Mouse (Mus musculus) liver, postnatal 0 days (tissue): Measurements from ENCODE around the gene Slc35f2.

Experiments
- CTCF ChIP-seq: sonication (generic); IDR thresholded peaks from 2 replicates; pipeline ENCODE4 v1.5.1; 2016; ENCODE audit warnings: antibody characterized with exemption, low read depth
- EP300 ChIP-seq: IDR thresholded peaks from 2 replicates; pipeline ENCODE4 v1.6.1; 2016; ENCODE audit warnings: antibody characterized with exemption, low read depth, mild to moderate bottlenecking

- TF ChIP-seq CTCF (no peak), EP300 (no peak)
Observed at GRCm38 (mm10) chr9:53794490-53794889, 23.2 kb downstream of the Slc35f2 start.
